Mouse (Mus musculus) forebrain, embryonic 16.5 days (tissue): ENCODE results near the gene Cadm4. TPM values are rescaled to one million over a fixed set of nuclear protein-coding genes. Genes with fewer than 3 reads are reported as not detected.
A peak's percentile ranks its signal among the peaks of the same experiment; 100 is the strongest.
"Not testable (repeated sequence)": the region's sequence is repeated elsewhere in the genome, so short reads cannot be mapped to it uniquely, and the experiment has no call there.

Experiments used
- ATAC-seq: fragments of 200-750 bp; cut with Nextera tagmentation; 2 replicates; pipeline ENCODE4 v1.8.0; 2017; ENCODE audit warnings: mild to moderate bottlenecking, moderate library complexity
- H3K27ac ChIP-seq: fragments of 300-500 bp; sonication (generic); 2 replicates; pipeline ENCODE4 v1.5.1; 2014; ENCODE audit warnings: low read length, control low read depth
- H3K27me3 ChIP-seq: fragments of 300-500 bp; sonication (generic); replicated peaks from 2 replicates; pipeline ENCODE4 v1.6.1; 2014; ENCODE audit warnings: low read length; ENCODE audit not compliant: control insufficient read depth, insufficient read depth
- H3K36me3 ChIP-seq: fragments of 300-500 bp; sonication (generic); 2 replicates; pipeline ENCODE4 v1.6.1; 2014; ENCODE audit not compliant: control insufficient read depth, insufficient read depth
- H3K4me1 ChIP-seq: fragments of 300-500 bp; sonication (generic); replicated peaks from 2 replicates; pipeline ENCODE4 v1.6.1; 2014; ENCODE audit warnings: low read length; ENCODE audit not compliant: control insufficient read depth, insufficient read depth
- H3K4me2 ChIP-seq: fragments of 300-500 bp; sonication (generic); 2 replicates; pipeline ENCODE4 v1.6.1; 2014; ENCODE audit warnings: mild to moderate bottlenecking, low read length, control low read depth
- H3K4me3 ChIP-seq: fragments of 300-500 bp; sonication (generic); replicated peaks from 2 replicates; pipeline ENCODE4 v1.5.1; 2014; ENCODE audit warnings: mild to moderate bottlenecking, low read length, control low read depth
- H3K9ac ChIP-seq: fragments of 300-500 bp; sonication (generic); replicated peaks from 2 replicates; pipeline ENCODE4 v1.6.1; 2014; ENCODE audit warnings: low read depth, low read length, control low read depth
- H3K9me3 ChIP-seq: fragments of 300-500 bp; sonication (generic); 2 replicates; pipeline ENCODE4 v1.6.1; 2016; ENCODE audit warnings: low read length; ENCODE audit not compliant: control insufficient read depth
- WGBS: fragments of 180-500 bp; shearing (Covaris S2); extraction: QIAGEN DNeasy Blood & Tissue Kit; methylation state at CpG from one replicate; pipeline ENCODE4 v1.1.7; 2014; 5-methylcytosine and 5-hydroxymethylcytosine counted together
- polyA plus RNA-seq: library from polyadenylated mRNA; unstranded; fragments of >200 nt; fragmentation: Nextera tagmentation; extraction: Ambion mirVana; gene quantifications from 2 replicates; pipeline ENCODE4 v1.2.1, GENCODE M21; 2015

The Cadm4 gene
- polyA plus RNA-seq, 1 experiment from 2014 or later: 86.8 TPM

DNA sequence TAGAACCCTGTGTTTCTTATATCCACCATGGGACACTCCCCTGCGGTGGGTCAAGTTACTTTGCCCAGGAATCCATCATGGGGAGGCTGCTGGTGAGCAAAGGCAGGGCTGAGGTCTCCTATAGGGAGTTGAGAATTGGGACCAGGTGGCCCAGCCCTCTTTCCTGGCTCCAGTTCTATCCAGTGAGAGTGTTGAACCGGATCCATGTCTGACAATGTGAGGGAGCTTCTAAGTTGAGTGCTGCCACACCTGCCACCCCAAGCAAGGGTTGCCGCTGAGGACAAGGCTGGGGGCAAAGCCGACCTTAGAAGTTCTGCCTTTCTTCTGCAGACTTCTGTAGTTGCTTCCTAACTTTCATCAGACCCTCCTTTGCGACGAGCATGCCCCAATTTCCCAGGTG is 1.5 kb downstream of the Cadm4 start:
- Histone ChIP-seq H3K4me1 (peaks cover 73% of the 10 kb centered on the region), H3K9ac (peak overlapping the region; percentile 97), H3K4me3 (peak overlapping the region; percentile 77), H3K4me2 (peak overlapping the region; percentile 89)
- not testable (repeated sequence) for H3K9me3 ChIP-seq, ATAC-seq, H3K36me3 ChIP-seq, H3K27me3 ChIP-seq, H3K27ac ChIP-seq
- WGBS: 51% methylated on average over 6 of the region's 6 CpGs

DNA sequence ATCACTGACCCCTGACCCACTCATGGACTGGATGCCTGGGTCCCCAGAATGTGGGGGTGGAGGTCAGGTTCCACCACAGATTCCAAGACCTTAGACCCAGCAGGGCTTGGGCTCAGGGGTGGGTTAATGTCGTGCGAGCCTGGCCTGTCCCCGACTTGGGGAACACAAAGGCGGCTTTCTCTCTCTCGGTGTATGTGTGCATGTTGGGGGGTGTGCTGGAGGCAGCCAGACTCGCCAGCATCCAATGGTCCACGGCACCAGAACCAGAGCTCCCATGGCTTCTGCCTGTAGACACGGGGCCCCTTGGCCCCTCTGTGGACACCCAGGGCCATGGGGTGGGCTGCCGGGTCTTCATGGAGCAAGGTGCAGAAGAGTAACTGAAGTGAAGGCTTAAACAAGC is 3.7 kb downstream of the Cadm4 start:
- Histone ChIP-seq H3K9ac (peak overlapping the region; percentile 61), H3K9me3 (no peaks in the 10 kb centered on the region), H3K4me2 (peak overlapping the region; percentile 67), H3K27ac (no peak overlapping the region; the same call in 1 of the 2 replicates), H3K27me3 (no peaks in the 10 kb centered on the region), H3K4me3 (peak overlapping the region; percentile 39), H3K4me1 (peaks cover 65% of the 10 kb centered on the region), H3K36me3 (0 out of 2 replicates have a peak, but pooled peaks cover 2% of the 10 kb centered on the region)
- ATAC-seq: no peak
- WGBS: 66% methylated on average over 9 of the region's 9 CpGs

DNA sequence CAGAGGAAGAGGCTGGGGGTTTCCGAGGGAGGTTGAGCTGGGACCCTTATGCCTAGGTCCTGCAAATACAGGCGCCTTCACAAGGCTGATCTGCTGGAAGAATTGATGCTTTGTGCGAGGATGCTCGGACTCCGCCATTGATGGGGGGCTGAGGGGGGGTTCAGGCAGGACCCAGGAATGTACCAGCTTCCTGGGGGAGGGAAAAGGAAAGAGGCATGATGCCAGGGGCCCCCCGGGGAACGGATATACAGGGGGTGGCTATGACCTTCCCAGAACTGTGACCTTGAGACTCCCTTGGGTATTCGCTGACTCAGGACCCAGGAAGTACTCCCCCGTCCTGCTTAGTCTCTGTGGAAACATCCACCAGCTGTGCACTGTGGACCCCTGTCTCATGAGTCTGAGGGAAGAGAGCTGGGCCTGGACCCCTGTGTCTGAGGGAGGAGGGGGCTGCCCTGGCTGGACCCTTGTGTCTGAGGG is 4.9 kb downstream of the Cadm4 start:
- ATAC-seq: peak; percentile 43
- Histone ChIP-seq H3K9me3 (no peaks in the 10 kb centered on the region), H3K4me2 (peak overlapping the region; percentile 67), H3K4me1 (peaks cover 57% of the 10 kb centered on the region), H3K27ac (peak overlapping the region; percentile 61), H3K27me3 (no peaks in the 10 kb centered on the region), H3K9ac (peak overlapping the region; percentile 61), H3K4me3 (peak overlapping the region; percentile 39), H3K36me3 (0 out of 2 replicates have a peak, but pooled peaks cover 4% of the 10 kb centered on the region)
- WGBS: 27% methylated on average over 9 of the region's 9 CpGs

DNA sequence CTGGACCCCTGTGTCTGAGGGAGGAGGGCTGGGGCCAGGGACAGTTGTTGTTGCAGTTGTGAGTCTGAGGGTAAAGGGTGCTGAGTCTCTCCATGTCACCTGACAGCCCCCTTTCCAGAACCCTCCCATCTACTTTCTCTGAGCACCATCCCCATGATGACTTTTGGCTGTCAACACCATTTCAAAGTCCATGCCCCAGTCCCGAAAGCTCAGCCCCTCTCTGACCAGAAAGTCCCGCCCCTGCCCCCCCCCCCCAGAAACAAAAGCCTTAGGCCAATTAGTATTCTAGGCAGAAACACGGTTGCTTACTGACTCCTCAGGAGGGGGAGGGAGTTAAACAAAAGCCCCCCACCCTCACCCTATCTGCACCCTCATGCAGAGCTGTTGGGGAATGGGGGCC is 5.6 kb downstream of the Cadm4 start:
- H3K9ac ChIP-seq: peak overlapping the region; percentile 61; the same call in 1 of the 2 replicates
- no peaks in the 10 kb centered on the region for H3K9me3 ChIP-seq
- peaks cover 4% of the 10 kb centered on the region; the same call in 1 of the 2 replicates for H3K36me3 ChIP-seq
- H3K4me2 ChIP-seq: peak overlapping the region; percentile 67
- H3K27ac ChIP-seq: peak overlapping the region; percentile 61
- H3K4me3 ChIP-seq: no peak overlapping the region; the same call in 1 of the 2 replicates
- H3K4me1 ChIP-seq: peaks cover 57% of the 10 kb centered on the region
- H3K27me3 ChIP-seq: no peaks in the 10 kb centered on the region
- ATAC-seq: 0 out of 2 replicates have a peak, but pooled peaks have one; percentile 3
- WGBS: 18% methylated on average over 3 of the region's 3 CpGs

DNA sequence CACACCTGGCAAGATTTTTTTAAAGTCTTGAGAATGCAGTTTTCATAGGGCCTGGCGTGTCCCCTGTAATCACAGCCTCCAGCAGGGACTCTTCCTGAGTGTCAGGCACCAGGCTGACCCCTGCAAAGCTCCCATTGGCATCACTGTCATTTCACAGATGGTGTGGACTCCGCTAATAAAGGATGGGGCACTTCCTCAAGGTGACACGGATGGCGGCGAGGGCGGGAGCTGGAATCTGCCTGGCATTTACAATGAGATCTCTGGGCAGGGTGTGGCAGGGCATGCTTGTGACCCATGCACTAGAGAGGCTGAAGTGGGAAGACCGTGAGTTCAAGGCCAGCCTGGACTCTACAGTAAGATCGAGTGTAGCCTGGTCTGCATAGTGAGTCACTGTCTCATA is 6.5 kb downstream of the Cadm4 start:
- Histone ChIP-seq H3K27ac (no peak overlapping the region; the same call in 1 of the 2 replicates), H3K4me1 (peaks cover 51% of the 10 kb centered on the region)
- 90% methylated on average over 8 of the region's 8 CpGs for WGBS

DNA sequence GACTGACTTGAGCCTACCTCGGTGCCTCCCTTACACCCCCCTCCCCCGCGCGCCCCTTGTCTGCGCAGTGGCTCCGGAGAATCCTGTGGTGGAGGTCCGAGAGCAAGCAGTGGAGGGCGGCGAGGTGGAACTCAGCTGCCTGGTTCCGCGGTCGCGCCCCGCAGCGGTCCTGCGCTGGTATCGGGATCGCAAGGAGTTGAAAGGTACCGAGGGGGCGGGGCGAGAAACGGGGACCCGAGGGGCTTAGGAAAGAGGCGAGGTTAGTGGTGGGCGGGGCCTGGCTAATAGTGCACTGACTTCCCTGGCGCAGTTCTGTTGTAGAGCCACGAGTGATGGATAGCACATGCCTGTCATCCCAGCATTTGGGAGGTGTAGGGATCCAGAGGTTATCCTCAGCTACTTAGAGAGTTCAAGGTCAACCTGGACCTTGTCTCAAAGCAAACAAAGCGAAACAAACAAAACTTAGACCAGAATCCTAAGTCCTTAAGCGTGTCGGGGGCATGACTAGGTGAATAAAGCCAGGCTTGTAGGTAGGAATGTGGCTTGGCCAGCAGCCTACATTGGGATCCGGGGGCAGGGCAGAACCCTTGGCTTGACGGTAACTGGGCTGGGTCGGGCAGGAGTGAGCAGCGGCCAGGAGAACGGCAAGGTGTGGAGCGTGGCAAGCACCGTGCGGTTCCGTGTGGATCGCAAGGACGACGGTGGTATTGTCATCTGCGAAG is 18.2 kb downstream of the Cadm4 start:
- Histone ChIP-seq H3K9me3 (no peaks in the 10 kb centered on the region), H3K4me2 (no peak overlapping the region), H3K4me3 (no peak overlapping the region), H3K36me3 (peaks cover 15% of the 10 kb centered on the region), H3K9ac (no peak overlapping the region), H3K27me3 (no peaks in the 10 kb centered on the region), H3K4me1 (peaks cover 13% of the 10 kb centered on the region), H3K27ac (no peak overlapping the region)
- ATAC-seq: no peak
- 26% methylated on average over 43 of the region's 43 CpGs for WGBS

More for the DNA sequence above, 6.5 kb downstream of the Cadm4 start:
- H3K4me2 ChIP-seq: no peak overlapping the region
- no peak for ATAC-seq
- no peak overlapping the region for H3K4me3 ChIP-seq
- no peak overlapping the region for H3K9ac ChIP-seq
- peaks cover 4% of the 10 kb centered on the region; the same call in 1 of the 2 replicates for H3K36me3 ChIP-seq
- H3K27me3 ChIP-seq: no peaks in the 10 kb centered on the region
- H3K9me3 ChIP-seq: no peaks in the 10 kb centered on the region

DNA sequence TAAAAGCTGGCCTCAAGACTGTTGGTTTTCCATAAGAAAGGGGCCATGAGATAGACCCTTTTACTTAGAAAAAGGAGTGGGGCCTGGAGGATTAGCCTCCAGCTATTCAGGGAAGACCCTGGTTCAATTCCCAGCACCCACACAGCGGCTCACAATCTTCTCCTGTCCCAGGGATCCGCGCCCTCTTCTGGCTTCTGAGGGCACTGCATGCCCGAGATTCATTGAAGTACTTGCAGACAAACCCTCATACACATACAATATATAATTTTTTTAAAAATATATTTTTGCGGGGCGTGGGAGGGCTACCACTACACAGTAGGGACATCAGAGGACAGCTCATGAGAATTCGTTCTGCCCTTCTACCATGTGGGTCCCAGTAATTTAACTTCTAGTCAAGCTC is 19.1 kb downstream of the Cadm4 start:
- Histone ChIP-seq H3K27me3 (no peaks in the 10 kb centered on the region), H3K4me1 (peaks cover 22% of the 10 kb centered on the region), H3K9ac (no peak overlapping the region), H3K9me3 (no peaks in the 10 kb centered on the region), H3K4me2 (no peak overlapping the region), H3K36me3 (peaks cover 15% of the 10 kb centered on the region), H3K27ac (no peak overlapping the region), H3K4me3 (no peak overlapping the region)
- ATAC-seq: no peak
- 40% methylated on average over 7 of the region's 7 CpGs for WGBS

DNA sequence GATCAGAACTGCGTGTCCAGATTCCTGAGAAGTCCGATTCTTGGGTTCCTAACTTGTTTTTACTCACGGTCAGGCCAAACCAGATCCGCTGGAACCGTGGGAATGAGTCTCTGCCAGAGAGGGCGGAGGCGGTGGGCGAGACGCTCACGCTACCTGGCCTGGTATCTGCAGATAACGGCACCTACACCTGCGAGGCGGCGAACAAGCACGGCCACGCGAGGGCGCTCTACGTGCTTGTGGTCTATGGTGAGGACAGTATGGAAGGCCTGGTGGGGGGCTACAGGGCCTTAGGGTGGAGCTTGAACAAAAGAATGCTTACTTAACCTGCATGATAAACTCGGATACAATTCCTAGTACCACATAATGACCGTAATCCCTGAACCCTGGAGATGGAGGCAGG is 19.7 kb downstream of the Cadm4 start:
- peaks cover 15% of the 10 kb centered on the region for H3K36me3 ChIP-seq
- 57% methylated on average over 21 of the region's 21 CpGs for WGBS
- no peak for ATAC-seq

DNA sequence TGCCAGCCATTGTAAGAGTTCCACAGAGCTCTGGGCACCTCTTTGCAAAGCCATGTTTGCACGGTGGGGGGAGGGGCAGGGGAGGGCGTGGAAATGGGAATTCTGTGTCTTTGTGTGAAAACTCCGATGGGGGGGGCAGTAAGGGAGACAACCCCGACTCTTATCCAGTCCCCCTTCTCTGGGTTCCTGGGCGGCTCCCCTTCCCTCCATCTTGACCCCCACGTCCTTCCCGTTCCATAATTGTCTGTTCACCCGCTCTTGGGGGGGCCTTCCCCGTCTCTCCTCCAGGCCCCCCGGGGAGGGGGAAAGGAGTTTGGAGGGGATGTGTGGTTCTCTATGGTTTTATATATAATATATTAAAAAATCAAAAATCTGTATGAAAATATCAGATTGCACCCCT is 22.2 kb downstream of the Cadm4 start:
- no peak for ATAC-seq
- H3K4me3 ChIP-seq: no peak overlapping the region

More for the DNA sequence above, 19.7 kb downstream of the Cadm4 start:
- Histone ChIP-seq H3K4me1 (peaks cover 25% of the 10 kb centered on the region), H3K9ac (no peak overlapping the region), H3K27me3 (no peaks in the 10 kb centered on the region), H3K9me3 (no peaks in the 10 kb centered on the region), H3K27ac (no peak overlapping the region), H3K4me3 (no peak overlapping the region), H3K4me2 (no peak overlapping the region)

More for the DNA sequence above, 22.2 kb downstream of the Cadm4 start:
- H3K27ac ChIP-seq: no peak overlapping the region
- no peak overlapping the region for H3K9ac ChIP-seq
- 17% methylated on average over 10 of the region's 10 CpGs for WGBS
- peaks cover 15% of the 10 kb centered on the region for H3K36me3 ChIP-seq
- no peaks in the 10 kb centered on the region for H3K27me3 ChIP-seq
- peaks cover 32% of the 10 kb centered on the region for H3K4me1 ChIP-seq
- no peaks in the 10 kb centered on the region for H3K9me3 ChIP-seq
- H3K4me2 ChIP-seq: no peak overlapping the region
